22 mouse cellular contexts compared by ENCODE assay signal in the genomic region with DNA sequence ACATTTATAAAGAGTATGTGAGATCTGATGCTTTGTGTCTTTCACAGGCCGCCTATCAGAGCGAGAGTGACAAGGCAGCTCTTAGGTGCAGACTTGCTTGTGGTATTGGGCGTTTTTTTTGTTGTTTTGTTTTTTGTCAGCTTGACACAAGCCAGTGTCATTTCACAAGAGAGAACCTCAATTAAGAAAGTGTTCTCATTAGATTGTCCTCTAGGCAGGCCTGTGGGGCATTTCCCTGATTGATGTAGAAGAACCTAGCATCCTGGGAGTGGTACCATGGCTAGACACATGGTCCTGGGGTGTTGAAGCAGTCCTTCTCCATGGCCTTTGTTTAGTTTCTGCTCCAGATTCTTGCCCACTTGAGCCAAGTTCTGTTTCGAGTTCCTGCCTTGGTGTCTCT. TPM values are rescaled to one million over a fixed set of nuclear protein-coding genes. Genes with fewer than 3 reads are reported as not detected.
DNase-seq lines count a peak whose midpoint lies in the region; ATAC-seq lines count a peak whose summit lies in the region.
"Had no signal": no experiment of that assay in that cellular context is flagged by ENCODE, and none has a peak within 500 bp of the region (broad histone marks: within the 10 kb centered on the region; RNA-seq: fewer than 3 reads in every experiment).

No protein-coding gene starts in this region.

- no peak for DNase-seq in heart, adult 11 months
- peak; percentile 56 for DNase-seq in CD4-positive helper T cell, adult 2 months (ENCODE audit: low read depth, low spot score)
- peak; percentile 40 for DNase-seq in CD4-positive, CD25-positive, alpha-beta regulatory T cell, adult 2 months (ENCODE audit: low read depth, low spot score)
- DNase-seq in induced T-regulatory cell, adult 2 months (ENCODE audit: low read depth), result peak; percentile 76
- DNase-seq in cerebellum, postnatal 4 days (ENCODE audit: low spot score in 2 of 2), result no peak
- DNase-seq in thymus, postnatal 14 days, result no peak
- no peak for DNase-seq in left cerebral cortex, adult 8-10 months (ENCODE audit: low spot score in 2 of 2)
- DNase-seq: adrenal gland, adult 2 months; adrenal gland, postnatal 25 days; cerebellum, adult 18-20 months; cerebellum, adult 9-11 months; cerebellum, postnatal 36 days; embryo, embryonic 11 days; kidney, adult 18-20 months had no signal

- peak overlapping the region; percentile 69 for H3K27ac ChIP-seq in heart, embryonic 13.5 days (replicated peaks)
- H3K27ac ChIP-seq: embryonic facial prominence, embryonic 15.5 days; forebrain, embryonic 10.5 days; hindbrain, embryonic 15.5 days had no signal

- H3K9ac ChIP-seq in heart, embryonic 13.5 days, result no peak overlapping the region
- H3K9ac ChIP-seq: embryonic facial prominence, embryonic 15.5 days; hindbrain, embryonic 15.5 days had no signal

- H3K4me3 ChIP-seq in heart, embryonic 13.5 days, result no peak overlapping the region
- H3K4me3 ChIP-seq: embryonic facial prominence, embryonic 15.5 days; erythroblast, embryonic 14.5 days; forebrain, embryonic 10.5 days; hindbrain, embryonic 15.5 days had no signal

- H3K27me3 ChIP-seq in heart, embryonic 13.5 days (replicated peaks), result no peaks in the 10 kb centered on the region
- H3K27me3 ChIP-seq: CH12.LX; embryonic facial prominence, embryonic 15.5 days; hindbrain, embryonic 15.5 days; Patski had no signal

- 41% methylated on average over 4 of the region's 4 CpGs for WGBS in heart, embryonic 13.5 days

- peak overlapping the region; percentile 7; the same call in 1 of the 2 replicates for H3K4me2 ChIP-seq in heart, embryonic 13.5 days
- H3K4me2 ChIP-seq: embryonic facial prominence, embryonic 15.5 days; hindbrain, embryonic 15.5 days had no signal

- no peak for ATAC-seq in heart, embryonic 13.5 days (ENCODE audit: extremely low read depth, insufficient number of reproducible peaks, low FRiP score, low TSS enrichment)
- ATAC-seq: forebrain, embryonic 14.5 days; Patski had no signal

- no peaks in the 10 kb centered on the region for H3K9me3 ChIP-seq in heart, embryonic 13.5 days
- H3K9me3 ChIP-seq: embryonic facial prominence, embryonic 15.5 days; forebrain, embryonic 10.5 days; hindbrain, embryonic 15.5 days had no signal

- peaks cover 59% of the 10 kb centered on the region for H3K4me1 ChIP-seq in heart, embryonic 13.5 days
- H3K4me1 ChIP-seq: embryonic facial prominence, embryonic 15.5 days; hindbrain, embryonic 15.5 days had no signal

- peaks cover 42% of the 10 kb centered on the region for H3K36me3 ChIP-seq in heart, embryonic 13.5 days
- H3K36me3 ChIP-seq: hindbrain, embryonic 15.5 days had no signal

RNA-seq across cellular contexts. Expression of a gene that starts 31.5 kb away (rescaled TPM):
- polyA plus RNA-seq in heart, embryonic 13.5 days (2015; fragmentation: Nextera tagmentation; extraction: Ambion mirVana), result 12.5 and 12.8 TPM in 2 replicates
- total RNA-seq in left cerebral cortex, adult 8-10 months (2022), result 10 to 100 TPM; 13.3 to 16.1 (median 15.1) TPM

Comparison
In these comparisons a context has a peak if more than half of its experiments do, and no peak if none do; other contexts are left out.
1. DNase-seq: peak in CD4-positive helper T cell, adult 2 months (single experiment), CD4-positive, CD25-positive, alpha-beta regulatory T cell, adult 2 months (single experiment) and induced T-regulatory cell, adult 2 months (single experiment); none in heart, adult 11 months (single experiment), cerebellum, postnatal 4 days (0 of 2), thymus, postnatal 14 days (single experiment) and left cerebral cortex, adult 8-10 months (0 of 2).